Mouse (Mus musculus) CH12.LX (cell line): ENCODE data around the gene Ryk. TPM values are rescaled to one million over a fixed set of nuclear protein-coding genes. Genes with fewer than 3 reads are reported as not detected.

Experiments used
- DNase-seq: peaks from one replicate; pipeline ENCODE4 v3.0.0-alpha.2; 2013; ENCODE audit errors: extremely low read depth
- H3K27ac ChIP-seq: 2 replicates; pipeline ENCODE4 v1.5.1; 2012; ENCODE audit warnings: low read depth, mild to moderate bottlenecking, control low read depth, moderate library complexity; ENCODE audit not compliant: insufficient read depth
- H3K27me3 ChIP-seq: replicated peaks from 2 replicates; pipeline ENCODE3; 2012; ENCODE audit warnings: inconsistent platforms
- H3K36me3 ChIP-seq, 2 experiments: replicated peaks in 1 of 2; 2 replicates each; pipeline versions ENCODE3 to v1.6.1; 2012; ENCODE audit warnings: inconsistent platforms in 1 of 2, low read length in 1 of 2, mild to moderate bottlenecking in 1 of 2, mixed read lengths in 1 of 2, moderate library complexity in 1 of 2; ENCODE audit not compliant: control insufficient read depth in 1 of 2, insufficient read depth in 1 of 2
- H3K4me1 ChIP-seq, 2 experiments: 2 replicates each; pipeline ENCODE4 v1.6.1; 2012; ENCODE audit warnings: inconsistent platforms in 1 of 2, moderate library complexity in 1 of 2; ENCODE audit not compliant: insufficient read depth in 2 of 2, control insufficient read depth in 1 of 2
- H3K4me2 ChIP-seq: 2 replicates; pipeline ENCODE4 v1.6.1; 2012; ENCODE audit warnings: low read depth, mild to moderate bottlenecking, control low read depth; ENCODE audit not compliant: poor library complexity, insufficient read depth, severe bottlenecking
- H3K4me3 ChIP-seq, 3 experiments: fragments of 150-350 bp in 1 of 3; sonication (generic) in 1 of 3; replicated peaks in 1 of 3; 2 replicates each; pipeline versions ENCODE3 to v1.5.1; 2011 to 2012; ENCODE audit warnings: low read depth in 2 of 3, low read length in 2 of 3, mild to moderate bottlenecking in 2 of 3, moderate library complexity in 2 of 3, control low read depth in 1 of 3, improper control_type of control experiment in 1 of 3, inconsistent platforms in 1 of 3, mixed read lengths in 1 of 3; ENCODE audit not compliant: poor library complexity in 1 of 3
- H3K79me2 ChIP-seq: replicated peaks from 2 replicates; pipeline ENCODE4 v1.6.1; 2012; ENCODE audit warnings: mild to moderate bottlenecking, moderate library complexity; ENCODE audit not compliant: control insufficient read depth, poor library complexity, insufficient read depth, severe bottlenecking; ENCODE audit errors: extremely low read depth
- H3K9ac ChIP-seq: 2 replicates; pipeline ENCODE4 v1.6.1; 2012; ENCODE audit warnings: low read depth, mild to moderate bottlenecking, control low read depth, moderate library complexity; ENCODE audit not compliant: insufficient read depth
- H3K9me3 ChIP-seq: replicated peaks from 2 replicates; pipeline ENCODE3; 2012; ENCODE audit warnings: low read length, inconsistent platforms, mixed read lengths
- BHLHE40 ChIP-seq: IDR thresholded peaks from 2 replicates; pipeline ENCODE4 v1.6.1; 2011; ENCODE audit warnings: mild to moderate bottlenecking, low read depth, low read length, improper control_type of control experiment
- CHD1 ChIP-seq: IDR thresholded peaks from 2 replicates; pipeline ENCODE4 v1.6.1; 2012; ENCODE audit warnings: low read depth, low read length, improper control_type of control experiment, inconsistent platforms
- CHD2 ChIP-seq: IDR thresholded peaks from 2 replicates; pipeline ENCODE4 v1.6.1; 2011; ENCODE audit warnings: low read length, improper control_type of control experiment
- CTCF ChIP-seq, 2 experiments: IDR thresholded peaks in 1 of 2; conservative IDR thresholded peaks in 1 of 2; 2 replicates each; pipeline ENCODE4 v1.5.1; 2011 to 2012; ENCODE audit warnings: low read depth in 2 of 2, low read length in 2 of 2, improper control_type of control experiment in 1 of 2, inconsistent platforms in 1 of 2, mild to moderate bottlenecking in 1 of 2, moderate library complexity in 1 of 2
- ELF1 ChIP-seq: IDR thresholded peaks from 2 replicates; pipeline ENCODE4 v1.6.1; 2014; ENCODE audit warnings: low read depth, mild to moderate bottlenecking, inconsistent platforms, low read length, improper control_type of control experiment
- ETS1 ChIP-seq: conservative IDR thresholded peaks from 2 replicates; pipeline ENCODE4 v1.6.1; 2012; ENCODE audit warnings: low read depth, mild to moderate bottlenecking, inconsistent platforms, low read length, improper control_type of control experiment, moderate library complexity
- GABPA ChIP-seq: IDR thresholded peaks from 2 replicates; pipeline ENCODE4 v1.6.1; 2012; ENCODE audit warnings: low read depth, low read length, improper control_type of control experiment, inconsistent platforms; ENCODE audit not compliant: insufficient replicate concordance
- HCFC1 ChIP-seq: IDR thresholded peaks from 2 replicates; pipeline ENCODE4 v1.6.1; 2012; ENCODE audit warnings: low read depth, mild to moderate bottlenecking, inconsistent platforms, low read length, improper control_type of control experiment
- JUN ChIP-seq: IDR thresholded peaks from 2 replicates; pipeline ENCODE4 v1.6.1; 2011; ENCODE audit warnings: low read depth, mild to moderate bottlenecking, low read length, improper control_type of control experiment, moderate library complexity; ENCODE audit not compliant: insufficient read depth
- KAT2A ChIP-seq: IDR thresholded peaks from 2 replicates; pipeline ENCODE4 v1.6.1; 2012; ENCODE audit warnings: low read length, improper control_type of control experiment, inconsistent platforms; ENCODE audit not compliant: insufficient replicate concordance
- MAFK ChIP-seq: IDR thresholded peaks from 2 replicates; pipeline ENCODE4 v1.6.1; 2011; ENCODE audit warnings: low read length, improper control_type of control experiment; ENCODE audit not compliant: insufficient replicate concordance
- MAX ChIP-seq: IDR thresholded peaks from 2 replicates; pipeline ENCODE4 v1.6.1; 2011; ENCODE audit warnings: low read length, improper control_type of control experiment
- MXI1 ChIP-seq: IDR thresholded peaks from 2 replicates; pipeline ENCODE4 v1.6.1; 2011; ENCODE audit warnings: mild to moderate bottlenecking, low read depth, low read length, improper control_type of control experiment
- NRF1 ChIP-seq: IDR thresholded peaks from 2 replicates; pipeline ENCODE4 v1.6.1; 2014; ENCODE audit warnings: low read depth, mild to moderate bottlenecking, inconsistent platforms, low read length, improper control_type of control experiment, moderate library complexity
- POLR2A ChIP-seq: IDR thresholded peaks from 2 replicates; pipeline ENCODE4 v1.6.1; 2011; ENCODE audit warnings: low read depth, mild to moderate bottlenecking, improper control_type of control experiment, low read length
- RAD21 ChIP-seq: IDR thresholded peaks from 2 replicates; pipeline ENCODE4 v1.6.1; 2011; ENCODE audit warnings: low read depth, mild to moderate bottlenecking, low read length, improper control_type of control experiment, moderate library complexity
- RCOR1 ChIP-seq: conservative IDR thresholded peaks from 2 replicates; pipeline ENCODE4 v1.6.1; 2012; ENCODE audit warnings: low read depth, mild to moderate bottlenecking, inconsistent platforms, low read length, improper control_type of control experiment
- SIN3A ChIP-seq: IDR thresholded peaks from 2 replicates; pipeline ENCODE4 v1.6.1; 2012; ENCODE audit warnings: low read length, improper control_type of control experiment, inconsistent platforms
- SMC3 ChIP-seq: IDR thresholded peaks from 2 replicates; pipeline ENCODE4 v1.6.1; 2011; ENCODE audit warnings: low read depth, low read length, improper control_type of control experiment
- TBP ChIP-seq: conservative IDR thresholded peaks from 2 replicates; pipeline ENCODE4 v1.6.1; 2011; ENCODE audit warnings: low read depth, low read length, improper control_type of control experiment
- TCF12 ChIP-seq: IDR thresholded peaks from 2 replicates; pipeline ENCODE4 v1.6.1; 2014; ENCODE audit warnings: low read depth, mild to moderate bottlenecking, inconsistent platforms, low read length, improper control_type of control experiment
- UBTF ChIP-seq: IDR thresholded peaks from 2 replicates; pipeline ENCODE4 v1.6.1; 2012; ENCODE audit warnings: low read depth, mild to moderate bottlenecking, inconsistent platforms, low read length, improper control_type of control experiment, moderate library complexity
- USF2 ChIP-seq: conservative IDR thresholded peaks from 2 replicates; pipeline ENCODE4 v1.6.1; 2011; ENCODE audit warnings: low read depth, low read length, improper control_type of control experiment
- ZC3H11A ChIP-seq: IDR thresholded peaks from 2 replicates; pipeline ENCODE4 v1.6.1; 2012; ENCODE audit warnings: low read depth, mild to moderate bottlenecking, inconsistent platforms, low read length, improper control_type of control experiment
- ZKSCAN1 ChIP-seq: IDR thresholded peaks from 2 replicates; pipeline ENCODE4 v1.6.1; 2012; ENCODE audit warnings: low read depth, inconsistent platforms, low read length, improper control_type of control experiment, borderline replicate concordance
- dilution Hi-C: fragments of 300-500 bp; cut with MboI; formaldehyde crosslinking; loops from 2 replicates; pipeline ENCODE4 v1.14.3; 2020; ENCODE audit warnings: low sequenced_read_pairs; ENCODE audit not compliant: extremely low pct_unique_long_range_greater_than_20kb, extremely low pct_ligation_motif_present
- in situ Hi-C: fragments of 300-500 bp; cut with MboI; formaldehyde crosslinking; loops from 3 replicates; pipeline ENCODE4 v1.14.3; 2019; ENCODE audit warnings: low sequenced_read_pairs, low pct_ligation_motif_present, low pct_unique_long_range_greater_than_20kb, mixed read lengths
- polyA plus RNA-seq: library from polyadenylated mRNA; unstranded; fragments of >175 nt; gene quantifications from 2 replicates; pipeline ENCODE4 v1.2.1, GENCODE M21; 2012; ENCODE audit warnings: low read depth; ENCODE audit not compliant: insufficient read length
- total RNA-seq, 2 experiments: library from RNA; depleted of rRNA; stranded (reverse); fragments of 300-350 nt in 1 of 2; fragments of >200 nt in 1 of 2; gene quantifications; 2 replicates each; pipeline ENCODE4 v1.2.3; 2012 to 2014

The Ryk gene
- total and polyA plus RNA-seq, 3 experiments, result 12.8 to 27.2 (median 21.4) TPM

DNA sequence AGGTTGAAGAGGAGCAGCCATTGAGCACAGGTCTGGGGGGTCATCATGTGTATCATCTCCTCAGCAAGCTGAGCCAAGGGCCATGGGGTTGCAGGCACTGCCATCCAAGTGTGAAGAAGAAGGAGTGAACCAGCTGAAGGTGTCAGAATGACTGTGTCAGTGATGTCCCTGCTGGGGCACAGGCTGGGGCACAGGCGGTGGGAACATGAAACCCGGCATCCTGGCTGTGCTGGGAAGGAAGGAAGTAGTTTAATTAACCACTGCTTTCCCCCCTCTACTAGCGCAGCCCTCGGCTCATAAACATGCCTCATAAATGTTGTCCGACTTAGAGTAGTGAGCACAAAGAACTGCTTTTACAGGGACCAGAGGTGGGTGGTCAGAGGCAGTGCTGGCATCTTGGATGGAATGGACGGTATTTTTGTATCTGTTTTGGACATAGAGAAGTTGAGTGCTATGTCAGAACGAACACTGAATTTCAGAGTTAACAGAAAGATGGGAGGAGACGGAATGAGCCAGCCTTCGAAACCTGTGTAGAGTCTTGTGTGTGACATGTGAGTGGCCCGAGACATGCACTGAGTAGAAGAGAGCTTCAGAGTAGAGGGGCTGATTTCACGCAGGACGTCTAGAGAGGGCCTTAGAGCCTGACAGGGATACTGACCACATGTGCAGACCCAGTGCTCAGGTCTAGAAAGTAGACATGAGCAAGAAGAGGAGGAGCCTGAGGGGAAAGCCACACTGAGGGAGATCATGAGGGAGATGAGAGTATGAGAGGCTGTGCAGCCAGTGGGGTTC is 31.4 kb downstream of the Ryk start:
- no peak overlapping the region for H3K27ac ChIP-seq
- H3K9ac ChIP-seq, result no peak overlapping the region
- no peak for DNase-seq
- in situ Hi-C loops (loop anchor here (10.0 kb wide), 1 partner anchor 71 kb away; no protein-coding TSS in a partner anchor), dilution Hi-C loops (no loop called here)
- H3K79me2 ChIP-seq, result no peaks in the 10 kb centered on the region
- TF ChIP-seq MXI1 (no peak), ZC3H11A (no peak), GABPA (no peak), RAD21 (no peak), MAFK (no peak), KAT2A (no peak), BHLHE40 (no peak), JUN (no peak), USF2 (no peak), TBP (no peak), ELF1 (no peak), POLR2A (no peak), NRF1 (no peak), CTCF (conservative IDR thresholded peaks at IDR 0.05 in 1 of 2, IDR thresholded peaks at IDR 0.05 in 1 of 2; ENCODE audit: low read depth in 2 of 2, low read length in 2 of 2) (no peak), ETS1 (no peak), CHD2 (no peak)
- peaks cover 0 to 53% of the 10 kb centered on the region in 2 experiments for H3K36me3 ChIP-seq
- no peak overlapping the region for H3K4me3 ChIP-seq
- H3K4me1 ChIP-seq, result 0 out of 4 replicates have a peak, but pooled peaks cover 0 to 3% of the 10 kb centered on the region in 2 experiments
- no peaks in the 10 kb centered on the region for H3K27me3 ChIP-seq
- no peak overlapping the region for H3K4me2 ChIP-seq
- no peaks in the 10 kb centered on the region for H3K9me3 ChIP-seq

DNA sequence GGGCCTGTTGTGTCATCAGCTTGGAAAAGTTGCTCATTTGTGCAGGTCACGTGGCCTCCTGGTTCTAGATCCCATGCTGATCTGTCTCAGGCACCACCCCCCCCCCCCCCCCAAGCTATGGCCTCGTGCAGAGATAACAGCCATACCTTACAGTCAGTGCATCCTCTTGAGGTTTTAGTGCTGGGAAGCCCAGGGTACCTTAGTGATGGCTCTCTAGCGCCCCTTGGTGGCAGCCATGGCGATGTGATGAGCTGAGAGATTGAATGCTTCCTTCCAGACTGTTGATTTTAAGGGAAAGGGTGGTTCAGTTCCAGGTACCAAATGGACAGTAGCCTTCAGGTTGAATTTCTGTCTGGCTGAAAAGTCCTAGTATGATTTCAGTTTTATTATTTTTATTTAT is 32.2 kb downstream of the Ryk start:
- peak; percentile 74 for DNase-seq
- in situ Hi-C loops, result loop anchor here (10.0 kb wide), 1 partner anchor 72 kb away; no protein-coding TSS in a partner anchor
- Histone ChIP-seq H3K79me2 (no peaks in the 10 kb centered on the region), H3K27me3 (no peaks in the 10 kb centered on the region), H3K4me1 (no peaks in the 10 kb centered on the region), H3K27ac (no peak overlapping the region), H3K9me3 (no peaks in the 10 kb centered on the region), H3K4me2 (no peak overlapping the region), H3K36me3 (peaks cover 0 to 50% of the 10 kb centered on the region in 2 experiments)
- dilution Hi-C loops, result no loop called here
- TF ChIP-seq BHLHE40, result no peak
- no peak for TF ChIP-seq ZKSCAN1
- no peak for TF ChIP-seq NRF1
- peak; percentile 88 for TF ChIP-seq SMC3
- TF ChIP-seq JUN, result no peak
- TF ChIP-seq SIN3A, result no peak
- no peak for TF ChIP-seq MXI1
- no peak for TF ChIP-seq ETS1
- TF ChIP-seq CTCF (conservative IDR thresholded peaks at IDR 0.05 in 1 of 2, IDR thresholded peaks at IDR 0.05 in 1 of 2; ENCODE audit: low read depth in 2 of 2, low read length in 2 of 2), result peak; percentile 74 to 86
- peak; percentile 80 for TF ChIP-seq RAD21
- TF ChIP-seq TCF12, result no peak
- no peak for TF ChIP-seq TBP
- TF ChIP-seq CHD2, result no peak
- TF ChIP-seq MAFK, result no peak
- TF ChIP-seq UBTF, result no peak
- no peak for TF ChIP-seq MAX
- TF ChIP-seq HCFC1, result no peak
- TF ChIP-seq USF2, result no peak
- TF ChIP-seq CHD1, result no peak
- TF ChIP-seq ZC3H11A, result no peak
- no peak for TF ChIP-seq RCOR1
- TF ChIP-seq, all 38 proteins: peak for 3
- Histone ChIP-seq H3K4me3 (no peak overlapping the region), H3K9ac (no peak overlapping the region)
